Mouse (Mus musculus) lung, adult 2 months (tissue): ENCODE measurements around the gene Cdkal1.

Experiments
- CTCF ChIP-seq: fragments of 200-500 bp; IDR thresholded peaks from 2 replicates; pipeline ENCODE4 v1.5.1; 2011; ENCODE audit warnings: mild to moderate bottlenecking, low read length, control low read depth; ENCODE audit not compliant: insufficient read depth
- POLR2A ChIP-seq: fragments of 200-500 bp; IDR thresholded peaks from 2 replicates; pipeline ENCODE4 v1.6.1; 2011; ENCODE audit warnings: low read depth, mild to moderate bottlenecking, control low read depth, low read length, borderline replicate concordance; ENCODE audit errors: extremely low read depth

DNA sequence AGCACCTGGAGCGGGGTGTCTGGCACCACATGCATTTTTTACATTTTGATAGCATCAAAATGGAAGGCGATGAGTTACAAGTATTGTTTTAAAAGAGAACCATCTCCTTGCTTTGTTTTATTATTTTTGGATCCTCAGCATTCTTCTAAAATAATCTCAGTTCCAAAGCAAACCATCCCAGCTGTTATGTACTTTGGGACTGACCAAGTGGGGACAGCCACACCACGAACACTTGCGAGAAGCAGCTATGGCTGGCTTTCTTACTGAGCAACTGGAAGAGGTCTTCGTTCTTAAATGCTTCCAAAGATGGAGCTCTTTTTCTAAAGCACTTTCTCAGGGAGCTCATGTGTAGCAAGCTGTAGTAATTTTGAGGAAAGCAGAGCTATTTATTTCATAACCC is 668.7 kb downstream of the Cdkal1 start:
- no peak for TF ChIP-seq CTCF
- no peak for TF ChIP-seq POLR2A
